Mouse (Mus musculus) embryonic facial prominence, embryonic 14.5 days (tissue): ENCODE results near the gene Slco3a1. TPM values are rescaled to one million over a fixed set of nuclear protein-coding genes. Genes with fewer than 3 reads are reported as not detected.

Experiments used
- ATAC-seq: fragments of 200-750 bp; cut with Nextera tagmentation; 2 replicates; pipeline ENCODE4 v1.8.0; 2017; ENCODE audit warnings: low read depth, moderate number of reproducible peaks, moderate TSS enrichment
- DNase-seq: peaks from one replicate; pipeline ENCODE4 v3.0.0-alpha.2; 2015; ENCODE audit warnings: low spot score
- H3K27ac ChIP-seq: fragments of 300-500 bp; sonication (generic); replicated peaks from 2 replicates; pipeline ENCODE4 v1.5.1; 2014; ENCODE audit warnings: low read depth, mild to moderate bottlenecking, low read length, moderate library complexity
- H3K27me3 ChIP-seq: fragments of 300-500 bp; sonication (generic); replicated peaks from 2 replicates; pipeline ENCODE4 v1.6.1; 2014; ENCODE audit warnings: low read length; ENCODE audit not compliant: control insufficient read depth, insufficient read depth
- H3K36me3 ChIP-seq: fragments of 300-500 bp; sonication (generic); 2 replicates; pipeline ENCODE4 v1.6.1; 2014; ENCODE audit warnings: low read length, mixed read lengths; ENCODE audit not compliant: control insufficient read depth, insufficient read depth
- H3K4me1 ChIP-seq: fragments of 300-500 bp; sonication (generic); 2 replicates; pipeline ENCODE4 v1.6.1; 2014; ENCODE audit warnings: antibody characterized with exemption, low read length; ENCODE audit not compliant: control insufficient read depth, insufficient read depth
- H3K4me2 ChIP-seq: fragments of 300-500 bp; sonication (generic); 2 replicates; pipeline ENCODE4 v1.6.1; 2014; ENCODE audit warnings: low read depth, mild to moderate bottlenecking, low read length, moderate library complexity, mixed read lengths
- H3K4me3 ChIP-seq: fragments of 300-500 bp; sonication (generic); 2 replicates; pipeline ENCODE4 v1.5.1; 2014; ENCODE audit warnings: low read depth, mild to moderate bottlenecking, low read length
- H3K9ac ChIP-seq: fragments of 300-500 bp; sonication (generic); 2 replicates; pipeline ENCODE4 v1.6.1; 2014; ENCODE audit warnings: low read depth, mild to moderate bottlenecking, low read length, moderate library complexity, mixed read lengths
- H3K9me3 ChIP-seq: fragments of 300-500 bp; sonication (generic); 2 replicates; pipeline ENCODE4 v1.6.1; 2016; ENCODE audit warnings: low read length; ENCODE audit not compliant: control insufficient read depth
- WGBS: fragments of 180-500 bp; shearing (Covaris S2); extraction: QIAGEN DNeasy Blood & Tissue Kit; methylation state at CpG from one replicate; pipeline ENCODE4 v1.1.7; 2014; 5-methylcytosine and 5-hydroxymethylcytosine counted together
- polyA plus RNA-seq: library from polyadenylated mRNA; unstranded; fragments of >200 nt; fragmentation: Nextera tagmentation; extraction: Ambion mirVana; gene quantifications from 2 replicates; pipeline ENCODE4 v1.2.1, GENCODE M21; 2014

The Slco3a1 gene
- polyA plus RNA-seq, 1 experiment from 2014 or later = 13.9 TPM

DNA sequence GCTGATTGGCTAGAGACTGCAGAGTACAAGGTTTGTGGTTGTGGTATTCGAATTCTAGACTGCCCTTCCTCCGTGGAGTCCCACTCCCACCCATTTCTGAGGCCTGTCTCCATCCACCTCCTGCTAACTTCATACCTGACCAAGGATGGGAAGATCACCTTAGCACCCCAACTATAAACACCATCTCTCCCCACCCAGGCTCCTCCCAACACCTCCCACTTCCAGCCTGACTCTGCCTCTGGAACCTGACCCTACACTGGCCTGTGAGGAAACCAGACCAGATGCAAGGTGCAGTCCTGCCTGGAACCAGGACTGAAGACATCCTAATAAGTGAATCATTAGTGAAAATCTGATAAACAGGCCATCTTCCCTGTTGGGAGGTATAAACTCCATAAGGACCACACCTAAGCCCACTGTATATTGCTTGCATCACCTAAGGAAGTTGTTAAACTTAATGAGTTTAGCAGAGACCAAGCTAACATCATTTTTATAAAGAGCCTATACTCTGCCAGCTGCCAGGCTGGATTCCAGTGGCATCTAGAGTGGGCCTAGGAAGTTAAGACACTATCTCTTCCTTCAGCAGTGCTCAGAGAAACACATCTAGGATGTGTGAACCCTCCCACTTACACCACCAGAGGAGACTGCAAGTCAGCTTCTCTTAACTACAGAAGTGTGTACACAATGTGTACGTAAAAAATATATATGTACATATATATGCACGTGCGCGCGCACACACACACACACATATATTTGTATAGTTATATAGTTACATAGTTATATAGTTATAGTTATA lies 13.5 kb downstream of the Slco3a1 start:
- Histone ChIP-seq H3K36me3 (no peaks in the 10 kb centered on the region), H3K27me3 (no peaks in the 10 kb centered on the region), H3K9ac (no peak overlapping the region), H3K4me1 (no peaks in the 10 kb centered on the region), H3K27ac (no peak overlapping the region), H3K4me2 (no peak overlapping the region), H3K4me3 (no peak overlapping the region), H3K9me3 (no peaks in the 10 kb centered on the region)
- WGBS = 95% methylated on average over 7 of the region's 7 CpGs
- DNase-seq (no peak), ATAC-seq (no peak)

DNA sequence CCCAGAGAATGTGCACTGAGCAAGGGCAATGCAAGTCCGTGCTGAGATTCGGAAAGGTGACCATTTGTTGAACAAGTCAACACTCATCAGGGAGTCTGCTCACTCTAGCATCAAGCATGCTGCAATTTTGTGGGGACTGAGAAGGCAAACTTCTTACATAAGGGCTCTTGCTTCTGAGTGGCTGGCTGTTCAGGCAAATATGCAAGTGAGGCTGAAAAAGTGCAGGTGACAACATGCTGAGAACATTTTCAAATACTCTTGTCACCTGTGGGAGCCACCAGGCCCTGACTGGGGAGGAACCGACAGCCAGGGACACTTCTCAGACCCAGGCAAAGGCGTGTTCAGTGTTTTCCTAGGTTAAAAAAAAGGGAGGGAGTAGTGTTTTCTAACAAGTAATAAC lies 18.4 kb downstream of the Slco3a1 start:
- no peak overlapping the region for H3K27ac ChIP-seq
- H3K4me3 ChIP-seq = no peak overlapping the region
- ATAC-seq (no peak), DNase-seq (peak; percentile 21)
- WGBS = 72% methylated on average over 4 of the region's 4 CpGs
- H3K4me1 ChIP-seq = no peaks in the 10 kb centered on the region
- H3K9ac ChIP-seq = no peak overlapping the region
- H3K9me3 ChIP-seq = no peaks in the 10 kb centered on the region
- no peak overlapping the region for H3K4me2 ChIP-seq
- H3K27me3 ChIP-seq = no peaks in the 10 kb centered on the region
- no peaks in the 10 kb centered on the region for H3K36me3 ChIP-seq

- H3K27me3 ChIP-seq = no peaks in the 10 kb centered on the region
- no peak overlapping the region for H3K4me3 ChIP-seq
- no peak overlapping the region for H3K27ac ChIP-seq
- no peaks in the 10 kb centered on the region for H3K4me1 ChIP-seq
- no peaks in the 10 kb centered on the region for H3K9me3 ChIP-seq
- WGBS = 69% methylated on average over 7 of the region's 7 CpGs
- H3K4me2 ChIP-seq = no peak overlapping the region
- H3K36me3 ChIP-seq = no peaks in the 10 kb centered on the region
- no peak for ATAC-seq
- DNase-seq = no peak
- H3K9ac ChIP-seq = no peak overlapping the region
Measured at GRCm38 (mm10) chr7:74531468-74532097, 23.0 kb downstream of the Slco3a1 start.

- no peaks in the 10 kb centered on the region for H3K4me1 ChIP-seq
- ATAC-seq (no peak), DNase-seq (no peak)
- no peak overlapping the region for H3K4me2 ChIP-seq
- no peaks in the 10 kb centered on the region for H3K27me3 ChIP-seq
- H3K9me3 ChIP-seq = no peaks in the 10 kb centered on the region
- no peaks in the 10 kb centered on the region for H3K36me3 ChIP-seq
- no peak overlapping the region for H3K4me3 ChIP-seq
- H3K27ac ChIP-seq = no peak overlapping the region
- WGBS = 79% methylated on average over 2 of the region's 2 CpGs
- no peak overlapping the region for H3K9ac ChIP-seq
Measured at GRCm38 (mm10) chr7:74529877-74530276, 24.7 kb downstream of the Slco3a1 start.

- no peaks in the 10 kb centered on the region for H3K27me3 ChIP-seq
- WGBS = 37% methylated on average over 4 of the region's 4 CpGs
- H3K4me2 ChIP-seq = no peak overlapping the region
- no peak overlapping the region for H3K27ac ChIP-seq
- H3K36me3 ChIP-seq = no peaks in the 10 kb centered on the region
- ATAC-seq = no peak
- H3K4me3 ChIP-seq = no peak overlapping the region
- no peak overlapping the region for H3K9ac ChIP-seq
- no peaks in the 10 kb centered on the region for H3K9me3 ChIP-seq
- H3K4me1 ChIP-seq = no peaks in the 10 kb centered on the region
- no peak for DNase-seq
Measured at GRCm38 (mm10) chr7:74529183-74529757, 25.3 kb downstream of the Slco3a1 start.

GRCm38 (mm10) chr7:74528182-74528581 lies 26.4 kb downstream of the Slco3a1 start:
- DNase-seq (no peak), ATAC-seq (no peak)
- H3K27me3 ChIP-seq = no peaks in the 10 kb centered on the region
- H3K36me3 ChIP-seq = no peaks in the 10 kb centered on the region
- H3K4me2 ChIP-seq = no peak overlapping the region
- WGBS = 84% methylated on average over 5 of the region's 5 CpGs
- no peak overlapping the region for H3K27ac ChIP-seq
- no peak overlapping the region for H3K9ac ChIP-seq
- no peak overlapping the region for H3K4me3 ChIP-seq
- no peaks in the 10 kb centered on the region for H3K9me3 ChIP-seq
- no peaks in the 10 kb centered on the region for H3K4me1 ChIP-seq

- ATAC-seq (no peak), DNase-seq (no peak)
- Histone ChIP-seq H3K9ac (no peak overlapping the region), H3K27me3 (no peaks in the 10 kb centered on the region), H3K27ac (no peak overlapping the region), H3K4me1 (no peaks in the 10 kb centered on the region), H3K4me3 (no peak overlapping the region), H3K9me3 (no peaks in the 10 kb centered on the region), H3K36me3 (no peaks in the 10 kb centered on the region), H3K4me2 (no peak overlapping the region)
- WGBS = 82% methylated on average over 6 of the region's 6 CpGs
Measured at GRCm38 (mm10) chr7:74527689-74528088, 26.9 kb downstream of the Slco3a1 start.

DNA sequence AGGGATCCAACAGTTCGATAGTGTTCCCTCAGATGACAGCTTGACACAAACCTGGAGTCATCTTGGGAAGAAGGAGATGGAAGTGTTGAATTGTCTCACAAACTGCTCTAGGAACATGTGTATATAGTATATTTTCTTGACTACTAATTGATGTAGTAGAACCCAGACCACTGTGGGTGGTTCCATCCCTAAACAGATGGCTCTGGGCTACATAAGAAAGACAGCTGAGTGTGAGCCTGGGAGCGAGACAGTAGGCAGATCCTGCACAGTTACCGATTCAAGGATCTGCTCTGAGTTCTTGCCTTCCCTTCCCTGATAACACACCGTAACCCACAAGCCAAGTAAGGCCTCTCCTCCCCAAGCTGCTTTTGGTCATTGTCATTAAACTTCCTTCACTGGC lies 28.6 kb downstream of the Slco3a1 start:
- ATAC-seq = no peak
- 91% methylated on average over 4 of the region's 4 CpGs for WGBS

More for the DNA sequence above, 28.6 kb downstream of the Slco3a1 start:
- Histone ChIP-seq H3K27me3 (no peaks in the 10 kb centered on the region), H3K9ac (no peak overlapping the region), H3K36me3 (no peaks in the 10 kb centered on the region), H3K27ac (no peak overlapping the region), H3K4me3 (no peak overlapping the region), H3K9me3 (no peaks in the 10 kb centered on the region), H3K4me2 (no peak overlapping the region), H3K4me1 (no peaks in the 10 kb centered on the region)
- no peak for DNase-seq
